Mouse (Mus musculus) ES-Bruce4 (cell line): ENCODE measurements around the gene Ccnk. TPM values are rescaled to one million over a fixed set of nuclear protein-coding genes. Genes with fewer than 3 reads are reported as not detected.

Experiments used
- H3K27ac ChIP-seq: 2 replicates; pipeline ENCODE4 v1.5.1; 2012; ENCODE audit warnings: low read length, inconsistent platforms; ENCODE audit not compliant: insufficient read depth
- H3K27me3 ChIP-seq: 2 replicates; pipeline ENCODE4 v1.6.1; 2012; ENCODE audit warnings: mild to moderate bottlenecking, low read length, inconsistent platforms; ENCODE audit not compliant: control insufficient read depth, poor library complexity, insufficient read depth, severe bottlenecking
- H3K36me3 ChIP-seq: 2 replicates; pipeline ENCODE4 v1.6.1; 2012; ENCODE audit warnings: inconsistent platforms, mild to moderate bottlenecking, low read length, moderate library complexity; ENCODE audit not compliant: control insufficient read depth, poor library complexity, insufficient read depth, severe bottlenecking
- H3K4me1 ChIP-seq: one replicate; pipeline ENCODE4 v1.8.1; 2011; ENCODE audit warnings: low read length; ENCODE audit not compliant: control insufficient read depth, insufficient read depth
- H3K4me3 ChIP-seq: 2 replicates; pipeline ENCODE4 v1.5.1; 2011; ENCODE audit warnings: low read depth, mild to moderate bottlenecking, low read length
- H3K9ac ChIP-seq: 2 replicates; pipeline ENCODE4 v1.6.1; 2012; ENCODE audit warnings: low read depth, mild to moderate bottlenecking, inconsistent platforms; ENCODE audit not compliant: poor library complexity, severe bottlenecking
- H3K9me3 ChIP-seq: replicated peaks from 2 replicates; pipeline ENCODE4 v1.6.1; 2012; ENCODE audit warnings: mild to moderate bottlenecking, low read length, inconsistent platforms; ENCODE audit not compliant: control insufficient read depth, poor library complexity, insufficient read depth, severe bottlenecking
- CTCF ChIP-seq: IDR thresholded peaks from one replicate; pipeline ENCODE4 v1.8.1; 2011; ENCODE audit warnings: low read depth, low read length
- EP300 ChIP-seq: IDR thresholded peaks from 2 replicates; pipeline ENCODE4 v1.6.1; 2011; ENCODE audit warnings: low read depth, low read length; ENCODE audit not compliant: insufficient read depth
- POLR2A ChIP-seq: IDR thresholded peaks from one replicate; pipeline ENCODE4 v1.8.1; 2011; ENCODE audit warnings: low read length; ENCODE audit not compliant: insufficient read depth
- polyA plus RNA-seq: library from polyadenylated mRNA; stranded (reverse); fragments of >200 nt; gene quantifications from 2 replicates; pipeline ENCODE4 v1.2.4, GENCODE M21; 2011; ENCODE audit warnings: low read depth; ENCODE audit not compliant: missing spikeins, insufficient read depth, insufficient read length

Ccnk gene
- 66.9 and 69.8 TPM in 2 replicates for polyA plus RNA-seq

GRCm38 (mm10) chr12:108179321-108180266 is at the start of gene Ccnk:
TSS of gene Ccnk (plus strand) at chr12:108179579.
- no peaks in the 10 kb centered on the region for H3K4me1 ChIP-seq
- TF ChIP-seq CTCF: no peak
- H3K9me3 ChIP-seq: no peaks in the 10 kb centered on the region
- H3K27me3 ChIP-seq: no peaks in the 10 kb centered on the region
- H3K9ac ChIP-seq: peak within 1 kb of the TSS; percentile 94
- peak within 1 kb of the TSS; percentile 87 for H3K4me3 ChIP-seq
- H3K36me3 ChIP-seq: 0 out of 2 replicates have a peak, but pooled peaks cover 6% of the 10 kb centered on the region
- H3K27ac ChIP-seq: peak within 1 kb of the TSS; percentile 55; the same call in 1 of the 2 replicates

- TF ChIP-seq POLR2A (no peak), CTCF (no peak), EP300 (no peak)
- H3K9me3 ChIP-seq: no peaks in the 10 kb centered on the region
- H3K4me1 ChIP-seq: no peaks in the 10 kb centered on the region
- H3K27ac ChIP-seq: no peak overlapping the region
- H3K9ac ChIP-seq: no peak overlapping the region
- peaks cover 2% of the 10 kb centered on the region; the same call in 1 of the 2 replicates for H3K36me3 ChIP-seq
- no peaks in the 10 kb centered on the region for H3K27me3 ChIP-seq
- H3K4me3 ChIP-seq: no peak overlapping the region
Measured at GRCm38 (mm10) chr12:108132450-108133070, 46.8 kb upstream of the Ccnk start.

GRCm38 (mm10) chr12:108133181-108133580 is 46.2 kb upstream of the Ccnk start:
- Histone ChIP-seq H3K9ac (no peak overlapping the region), H3K4me3 (no peak overlapping the region), H3K4me1 (no peaks in the 10 kb centered on the region), H3K36me3 (peaks cover 2% of the 10 kb centered on the region; the same call in 1 of the 2 replicates), H3K9me3 (no peaks in the 10 kb centered on the region), H3K27ac (no peak overlapping the region), H3K27me3 (no peaks in the 10 kb centered on the region)
- TF ChIP-seq EP300 (no peak), POLR2A (no peak), CTCF (no peak)

- no peaks in the 10 kb centered on the region for H3K27me3 ChIP-seq
- no peak overlapping the region for H3K27ac ChIP-seq
- H3K36me3 ChIP-seq: peaks cover 5% of the 10 kb centered on the region; the same call in 1 of the 2 replicates
- H3K9me3 ChIP-seq: no peaks in the 10 kb centered on the region
- no peak overlapping the region for H3K4me3 ChIP-seq
- no peaks in the 10 kb centered on the region for H3K4me1 ChIP-seq
- H3K9ac ChIP-seq: no peak overlapping the region
- no peak for TF ChIP-seq POLR2A
- no peak for TF ChIP-seq EP300
- TF ChIP-seq CTCF: no peak
Measured at GRCm38 (mm10) chr12:108135610-108136208, 43.7 kb upstream of the Ccnk start.

GRCm38 (mm10) chr12:108143624-108144498 is 35.5 kb upstream of the Ccnk start:
- Histone ChIP-seq H3K9me3 (no peaks in the 10 kb centered on the region), H3K9ac (no peak overlapping the region), H3K36me3 (peaks cover 3% of the 10 kb centered on the region; the same call in 1 of the 2 replicates), H3K27me3 (no peaks in the 10 kb centered on the region), H3K4me3 (no peak overlapping the region), H3K27ac (no peak overlapping the region), H3K4me1 (no peaks in the 10 kb centered on the region)
- TF ChIP-seq EP300 (no peak), CTCF (no peak), POLR2A (no peak)
